Mouse (Mus musculus): ENCODE results near the gene Adgrf1.

GRCm38 (mm10) chr17:43279671-43280070 is 9.5 kb downstream of the Adgrf1 start:
- TF ChIP-seq FLI1 (IDR thresholded peaks at IDR 0.05; ENCODE audit: low read length) (no peak), GATA1 (IDR thresholded peaks at IDR 0.05; ENCODE audit: borderline replicate concordance, low read length) (no peak)

All from megakaryocyte, embryonic 14.5 days (primary cell).